Mouse (Mus musculus): ENCODE measurements around the gene Pigc.

Gene Pigc

DNA sequence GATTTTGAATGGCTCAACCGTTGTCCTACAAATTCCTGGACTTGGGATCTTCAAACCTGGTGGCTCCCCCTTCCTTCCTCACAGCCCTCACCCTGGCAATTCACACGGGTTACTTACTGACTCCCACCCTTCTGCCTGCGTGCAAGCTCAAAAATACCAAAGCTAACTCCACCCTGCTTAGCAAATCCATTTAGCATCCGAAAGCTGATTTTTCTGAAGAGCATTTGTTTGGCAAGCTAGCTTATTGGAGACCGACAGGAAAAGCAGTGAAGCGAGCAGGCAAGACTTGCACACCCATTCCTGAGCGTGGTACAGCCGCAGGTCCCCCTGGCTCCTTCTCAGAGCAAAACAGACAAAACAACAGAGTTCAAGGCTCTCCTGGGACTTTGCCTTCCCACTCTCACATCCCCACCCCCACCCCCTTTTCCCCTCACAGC, 39.7 kb downstream of the Pigc start:
- no peak for DNase-seq

DNA sequence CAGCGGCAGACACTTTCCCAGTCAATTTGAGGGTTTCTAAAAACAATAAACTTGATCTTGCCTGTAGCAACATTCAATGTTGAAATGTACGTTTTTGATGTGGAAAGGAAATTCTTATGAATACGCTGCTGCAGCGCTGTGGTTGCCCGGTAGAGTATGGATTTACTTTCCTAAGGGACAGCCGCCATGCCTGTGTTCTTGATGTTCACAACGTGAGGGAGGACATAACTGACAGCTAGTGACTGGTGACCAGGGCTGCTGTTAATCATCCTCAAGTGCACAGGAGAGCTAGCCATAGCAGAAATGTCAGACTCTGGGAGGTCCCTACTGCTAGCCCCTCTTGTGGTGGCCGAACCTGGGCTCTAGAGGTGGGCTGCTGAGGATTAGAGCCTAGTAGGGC, 40.1 kb downstream of the Pigc start:
- no peak for DNase-seq

DNA sequence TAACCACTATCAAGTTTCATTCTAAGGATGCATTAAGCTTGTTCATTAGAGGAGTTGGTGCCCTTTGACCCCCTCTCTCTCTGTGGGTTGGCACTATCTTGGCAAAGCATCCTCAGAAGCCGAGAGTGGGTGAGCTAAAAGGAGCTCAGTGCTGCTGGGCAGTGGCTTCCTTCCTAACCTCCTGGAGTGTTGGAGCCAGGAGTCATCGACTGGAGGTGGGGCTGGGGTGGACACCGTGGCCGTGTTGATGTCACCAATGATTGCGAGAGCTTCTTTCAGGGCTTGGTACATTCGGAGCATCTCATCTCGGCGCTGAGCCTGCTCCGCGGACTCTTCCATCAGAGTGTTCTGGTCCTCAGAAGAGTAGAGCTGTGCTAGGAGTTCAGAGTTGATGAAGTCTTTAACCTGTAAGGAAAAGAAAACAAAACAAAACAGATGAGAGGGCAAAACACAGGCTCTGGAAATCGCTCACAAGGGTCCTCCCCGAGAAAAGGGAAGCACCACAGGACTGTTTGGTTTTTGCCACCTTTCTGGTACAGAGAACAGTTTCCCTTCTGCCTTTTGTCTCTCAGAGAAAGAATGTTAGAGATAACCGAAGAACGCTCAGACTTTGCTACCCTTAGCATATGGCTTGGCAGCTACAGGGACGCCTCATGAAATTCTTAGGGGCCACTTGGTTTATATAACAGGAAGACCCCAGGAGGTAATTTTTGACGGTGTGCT, 42.7 kb downstream of the Pigc start:
- no peak for DNase-seq

DNA sequence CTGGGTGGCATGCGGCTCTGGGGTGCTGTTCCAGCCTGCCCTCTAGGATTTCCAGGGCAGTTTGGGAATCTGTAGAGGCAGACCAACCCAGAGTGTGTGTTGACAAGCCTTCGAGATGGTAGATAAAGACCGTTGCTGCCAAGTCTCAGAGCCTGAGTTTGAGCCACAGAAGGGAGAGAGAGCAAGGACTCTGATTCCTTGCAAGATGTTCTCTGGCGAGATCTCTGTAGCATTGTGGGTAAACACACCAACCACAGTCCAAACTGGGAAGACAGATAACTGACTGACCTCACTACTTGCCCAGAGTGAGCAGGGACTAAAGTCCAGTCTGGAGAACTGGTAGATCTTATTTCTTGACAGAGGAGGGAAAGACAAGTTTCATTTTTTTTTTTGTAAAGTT, 44.6 kb downstream of the Pigc start:
- no peak for DNase-seq

DNA sequence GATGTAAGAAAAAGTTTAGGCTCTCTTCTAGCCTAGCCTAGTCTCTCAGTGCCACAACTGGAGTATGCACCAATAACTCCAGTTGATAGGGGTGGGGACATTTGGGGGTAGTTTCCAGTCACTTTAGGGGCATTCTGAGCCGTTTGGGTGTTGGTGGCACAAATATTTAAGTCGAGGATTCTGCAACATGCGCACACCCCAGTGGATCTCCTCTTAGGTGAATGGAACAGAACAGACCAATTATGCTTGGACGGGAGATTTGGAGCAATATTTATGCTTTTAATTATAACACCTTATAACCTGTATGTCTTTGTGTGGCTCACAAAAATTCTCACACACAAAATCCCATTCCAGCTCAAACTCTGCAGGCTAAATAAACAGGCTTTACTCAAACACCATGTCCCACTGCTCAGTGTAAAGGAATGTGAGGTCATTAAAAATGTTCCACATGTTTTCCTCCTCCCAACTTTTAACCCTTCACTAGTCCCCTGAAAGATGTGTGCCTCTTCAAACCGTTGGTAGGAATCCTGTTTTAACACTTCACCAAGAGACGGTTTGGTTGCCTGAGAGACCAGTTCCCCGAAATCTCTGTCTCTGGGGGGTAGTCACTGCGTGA, 46.4 kb downstream of the Pigc start:
- DNase-seq, result no peak

DNA sequence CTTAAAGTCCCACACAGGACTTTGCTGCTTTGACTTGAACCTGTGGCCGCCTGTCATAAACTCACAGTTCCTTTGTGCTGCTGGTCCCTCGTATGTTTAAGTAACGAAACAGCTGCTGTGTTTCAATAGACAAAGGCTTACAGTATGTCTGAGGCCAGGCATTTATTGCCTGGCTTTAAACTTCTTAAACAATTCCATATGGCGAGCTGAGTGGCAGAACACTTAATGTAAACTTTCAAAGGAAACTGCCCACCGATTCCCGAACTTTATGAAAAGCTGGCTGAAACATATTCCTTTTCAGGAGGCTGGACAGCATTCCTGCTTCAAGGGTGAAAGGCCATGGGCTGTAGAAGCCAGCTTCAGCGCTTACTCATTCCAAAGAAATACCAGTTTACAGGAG, 48.0 kb downstream of the Pigc start:
- DNase-seq, result no peak

GRCm38 (mm10) chr1:162017975-162018600, 49.1 kb downstream of the Pigc start:
- no peak for DNase-seq

- no peak for DNase-seq
Observed at GRCm38 (mm10) chr1:162018601-162018977, 49.6 kb downstream of the Pigc start.

DNA sequence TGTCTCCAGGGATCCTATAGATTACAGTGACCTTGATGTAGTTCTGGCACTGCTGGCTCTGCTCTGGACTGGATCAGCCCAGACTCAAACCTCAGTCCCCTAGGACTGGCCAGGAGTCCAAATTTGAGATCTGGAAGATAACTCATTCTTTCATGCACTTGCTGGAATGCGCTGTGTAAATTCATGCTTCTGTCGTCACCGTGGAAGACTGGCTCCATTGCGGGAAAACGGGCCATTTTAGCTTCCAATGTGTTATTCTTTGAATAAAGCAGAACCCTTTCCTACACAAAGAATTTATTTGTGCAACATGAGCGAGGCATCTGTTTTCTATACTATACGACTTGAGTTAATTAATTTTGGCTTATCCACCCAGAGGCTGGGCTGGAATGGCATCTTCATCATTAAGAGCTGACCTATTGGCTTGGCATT, 51.3 kb downstream of the Pigc start:
- DNase-seq, result no peak

DNA sequence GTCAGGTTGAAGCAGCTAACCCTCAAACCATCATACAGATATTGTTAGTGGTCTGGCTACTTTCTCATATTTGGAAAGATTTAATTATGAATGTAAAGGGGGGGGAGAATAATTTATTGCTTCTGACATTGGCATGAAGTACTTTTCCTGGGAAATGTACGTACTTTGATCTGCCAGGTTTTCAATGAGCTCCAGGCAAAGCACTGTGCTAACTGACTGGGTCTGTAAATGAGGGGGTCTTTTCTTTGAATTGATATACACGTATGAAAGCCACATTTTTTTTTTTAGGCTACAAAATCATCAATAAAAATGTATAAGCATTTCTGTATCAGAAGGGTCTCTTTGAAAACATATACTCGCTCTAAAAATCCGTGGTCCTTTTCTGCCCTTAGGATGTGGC, 51.8 kb downstream of the Pigc start:
- no peak for DNase-seq

Measured in liver (tissue).